Mouse (Mus musculus): ENCODE results near the gene Fam83c. TPM values are rescaled to one million over a fixed set of nuclear protein-coding genes. Genes with fewer than 3 reads are reported as not detected.
"Not testable (repeated sequence)": the region's sequence is repeated elsewhere in the genome, so short reads cannot be mapped to it uniquely, and the experiment has no call there.

The Fam83c gene
- polyA plus RNA-seq, 1 experiment from 2014 or later, result 0.29 TPM

- no peaks in the 10 kb centered on the region for H3K9me3 ChIP-seq
- no peak overlapping the region for H3K27ac ChIP-seq (replicated peaks)
- WGBS, result 88% methylated on average over 5 of the region's 5 CpGs
- peaks cover 90% of the 10 kb centered on the region for H3K36me3 ChIP-seq (replicated peaks)
- no peaks in the 10 kb centered on the region for H3K4me1 ChIP-seq
- no peak for DNase-seq (ENCODE audit: low spot score)
- H3K4me3 ChIP-seq, result no peak overlapping the region
- no peaks in the 10 kb centered on the region for H3K27me3 ChIP-seq (replicated peaks; ENCODE audit: low read depth, poor library complexity, severe bottlenecking)
These were observed 17.9 kb upstream of the Fam83c start for GRCm38 (mm10) chr2:155852536-155852935.

- no peak for DNase-seq (ENCODE audit: low spot score)
These were observed 15.5 kb upstream of the Fam83c start for GRCm38 (mm10) chr2:155850120-155850519.

GRCm38 (mm10) chr2:155849464-155849863, 14.8 kb upstream of the Fam83c start:
- Histone ChIP-seq H3K27ac (replicated peaks) (no peak overlapping the region), H3K4me3 (no peak overlapping the region), H3K9me3 (no peaks in the 10 kb centered on the region), H3K36me3 (replicated peaks) (peaks cover 92% of the 10 kb centered on the region), H3K4me1 (no peaks in the 10 kb centered on the region), H3K27me3 (replicated peaks; ENCODE audit: low read depth, poor library complexity, severe bottlenecking) (no peaks in the 10 kb centered on the region)
- no peak for DNase-seq (ENCODE audit: low spot score)
- WGBS, result 68% methylated on average over 7 of the region's 7 CpGs

More at GRCm38 (mm10) chr2:155850120-155850519, 15.5 kb upstream of the Fam83c start:
- Histone ChIP-seq H3K4me1 (no peaks in the 10 kb centered on the region), H3K36me3 (replicated peaks) (peaks cover 91% of the 10 kb centered on the region), H3K9me3 (no peaks in the 10 kb centered on the region), H3K4me3 (no peak overlapping the region), H3K27me3 (replicated peaks; ENCODE audit: low read depth, poor library complexity, severe bottlenecking) (no peaks in the 10 kb centered on the region), H3K27ac (replicated peaks) (no peak overlapping the region)
- WGBS, result 84% methylated on average over 7 of the region's 7 CpGs

GRCm38 (mm10) chr2:155848291-155848690, 13.6 kb upstream of the Fam83c start:
- Histone ChIP-seq H3K36me3 (replicated peaks) (peaks cover 83% of the 10 kb centered on the region), H3K9me3 (no peaks in the 10 kb centered on the region), H3K27ac (replicated peaks) (no peak overlapping the region), H3K27me3 (replicated peaks; ENCODE audit: low read depth, poor library complexity, severe bottlenecking) (no peaks in the 10 kb centered on the region), H3K4me3 (no peak overlapping the region), H3K4me1 (no peaks in the 10 kb centered on the region)
- DNase-seq (ENCODE audit: low spot score), result peak; percentile 82
- 40% methylated on average over 6 of the region's 6 CpGs for WGBS

- H3K4me1 ChIP-seq, result no peaks in the 10 kb centered on the region
- 87% methylated on average over 8 of the region's 8 CpGs for WGBS
- no peaks in the 10 kb centered on the region for H3K27me3 ChIP-seq (replicated peaks; ENCODE audit: low read depth, poor library complexity, severe bottlenecking)
- no peak overlapping the region for H3K27ac ChIP-seq (replicated peaks)
- H3K36me3 ChIP-seq (replicated peaks), result peaks cover 69% of the 10 kb centered on the region
- DNase-seq (ENCODE audit: low spot score), result no peak
- H3K4me3 ChIP-seq, result no peak overlapping the region
- H3K9me3 ChIP-seq, result no peaks in the 10 kb centered on the region
These were observed 12.3 kb upstream of the Fam83c start for GRCm38 (mm10) chr2:155846930-155847329.

- Histone ChIP-seq H3K9me3 (no peaks in the 10 kb centered on the region), H3K27ac (replicated peaks) (no peak overlapping the region), H3K36me3 (replicated peaks) (no peaks in the 10 kb centered on the region), H3K4me1 (no peaks in the 10 kb centered on the region), H3K27me3 (replicated peaks; ENCODE audit: low read depth, poor library complexity, severe bottlenecking) (peaks cover 14% of the 10 kb centered on the region; the same call in 1 of the 2 replicates), H3K4me3 (no peak overlapping the region)
- no peak for DNase-seq (ENCODE audit: low spot score)
- 88% methylated on average over 4 of the region's 4 CpGs for WGBS
These were observed 4.3 kb upstream of the Fam83c start for GRCm38 (mm10) chr2:155838961-155839360.

GRCm38 (mm10) chr2:155837961-155838360, 3.3 kb upstream of the Fam83c start:
- H3K4me1 ChIP-seq, result peaks cover 3% of the 10 kb centered on the region; the same call in 1 of the 2 replicates
- no peak overlapping the region for H3K4me3 ChIP-seq
- DNase-seq (ENCODE audit: low spot score), result no peak
- WGBS, result 73% methylated on average over 3 of the region's 3 CpGs
- peaks cover 14% of the 10 kb centered on the region; the same call in 1 of the 2 replicates for H3K27me3 ChIP-seq (replicated peaks; ENCODE audit: low read depth, poor library complexity, severe bottlenecking)
- H3K36me3 ChIP-seq (replicated peaks), result no peaks in the 10 kb centered on the region
- H3K27ac ChIP-seq (replicated peaks), result no peak overlapping the region
- H3K9me3 ChIP-seq, result no peaks in the 10 kb centered on the region

GRCm38 (mm10) chr2:155832087-155832486, 2.6 kb downstream of the Fam83c start:
- not testable (repeated sequence) for H3K27ac ChIP-seq (replicated peaks); H3K4me3 ChIP-seq; H3K36me3 ChIP-seq (replicated peaks); DNase-seq (ENCODE audit: low spot score); H3K9me3 ChIP-seq
- peaks cover 16% of the 10 kb centered on the region for H3K4me1 ChIP-seq
- peaks cover 10% of the 10 kb centered on the region; the same call in 1 of the 2 replicates for H3K27me3 ChIP-seq (replicated peaks; ENCODE audit: low read depth, poor library complexity, severe bottlenecking)
- WGBS, result 64% methylated on average over 1 of the region's 1 CpGs

GRCm38 (mm10) chr2:155831302-155831701, 3.4 kb downstream of the Fam83c start:
- no peak overlapping the region for H3K4me3 ChIP-seq
- no peaks in the 10 kb centered on the region for H3K36me3 ChIP-seq (replicated peaks)
- H3K27me3 ChIP-seq (replicated peaks; ENCODE audit: low read depth, poor library complexity, severe bottlenecking), result peaks cover 10% of the 10 kb centered on the region; the same call in 1 of the 2 replicates
- no peak overlapping the region for H3K27ac ChIP-seq (replicated peaks)
- 67% methylated on average over 9 of the region's 9 CpGs for WGBS
- no peaks in the 10 kb centered on the region for H3K9me3 ChIP-seq
- H3K4me1 ChIP-seq, result peaks cover 21% of the 10 kb centered on the region
- peak; percentile 40 for DNase-seq (ENCODE audit: low spot score)

- whole genome bisulfite sequencing, result 90% methylated on average over 8 of the region's 8 CpGs
- Histone ChIP-seq H3K9me3 (no peaks in the 10 kb centered on the region), H3K27me3 (replicated peaks; ENCODE audit: low read depth, poor library complexity, severe bottlenecking) (peaks cover 10% of the 10 kb centered on the region; the same call in 1 of the 2 replicates), H3K4me1 (peaks cover 23% of the 10 kb centered on the region), H3K36me3 (replicated peaks) (no peaks in the 10 kb centered on the region), H3K27ac (replicated peaks) (no peak overlapping the region), H3K4me3 (no peak overlapping the region)
- no peak for DNase-seq (ENCODE audit: low spot score)
These were observed 3.8 kb downstream of the Fam83c start for GRCm38 (mm10) chr2:155830841-155831240.

GRCm38 (mm10) chr2:155826630-155827424, 7.8 kb downstream of the Fam83c start, which contains the start of gene Eif6:
Eif6 (minus strand) TSS chr2:155826925.
- H3K27me3 ChIP-seq (replicated peaks; ENCODE audit: low read depth, poor library complexity, severe bottlenecking), result no peaks in the 10 kb centered on the region
- H3K9me3 ChIP-seq, result no peaks in the 10 kb centered on the region
- WGBS, result 4% methylated on average over 27 of the region's 27 CpGs
- H3K36me3 ChIP-seq (replicated peaks), result peaks cover 24% of the 10 kb centered on the region
- peaks cover 26% of the 10 kb centered on the region for H3K4me1 ChIP-seq
- peak within 1 kb of the TSS; percentile 86 for H3K27ac ChIP-seq (replicated peaks)
- H3K4me3 ChIP-seq, result peak within 1 kb of the TSS; percentile 85
- DNase-seq (ENCODE audit: low spot score), result peak; percentile 94

GRCm38 (mm10) chr2:155825904-155826629, 8.6 kb downstream of the Fam83c start:
- WGBS, result 3% methylated on average over 52 of the region's 52 CpGs
- Histone ChIP-seq H3K36me3 (replicated peaks) (peaks cover 31% of the 10 kb centered on the region), H3K27ac (replicated peaks) (peak overlapping the region; percentile 86), H3K4me3 (peak overlapping the region; percentile 85), H3K27me3 (replicated peaks; ENCODE audit: low read depth, poor library complexity, severe bottlenecking) (no peaks in the 10 kb centered on the region), H3K9me3 (no peaks in the 10 kb centered on the region), H3K4me1 (peaks cover 26% of the 10 kb centered on the region)
- DNase-seq (ENCODE audit: low spot score), result peak; percentile 37
